Mouse (Mus musculus): ENCODE results near the gene Psg21. TPM values are rescaled to one million over a fixed set of nuclear protein-coding genes. Genes with fewer than 3 reads are reported as not detected.

Psg21 gene
- total RNA-seq (2023): not detected

GRCm38 (mm10) chr7:18656625-18657024 lies at the start of gene Psg21:
Gene Psg21 (minus strand): TSS chr7:18656725.

DNA sequence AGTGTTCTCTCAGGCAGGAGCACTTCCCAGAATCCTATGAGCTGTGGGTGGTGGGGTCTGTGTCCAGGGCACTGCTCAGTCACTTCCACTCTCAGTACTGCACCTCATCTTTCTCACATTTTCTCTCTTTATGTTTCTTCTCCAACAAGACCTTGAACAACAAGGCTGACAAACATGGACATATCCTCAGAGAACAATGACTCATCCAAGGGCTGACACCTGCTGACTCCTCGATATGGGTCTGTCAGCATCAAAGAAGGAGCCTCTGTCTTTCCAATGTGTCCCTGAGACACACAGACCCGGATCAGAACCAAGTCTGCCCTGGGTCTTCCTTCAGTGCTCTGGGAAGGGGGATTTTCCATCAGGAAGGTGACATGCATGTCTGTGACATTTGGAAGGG lies 29.6 kb upstream of the Psg21 start, which contains the start of gene Psg20:
Psg20 (minus strand) TSS at position 101 of the 400 bp plus-strand sequence.

DNA sequence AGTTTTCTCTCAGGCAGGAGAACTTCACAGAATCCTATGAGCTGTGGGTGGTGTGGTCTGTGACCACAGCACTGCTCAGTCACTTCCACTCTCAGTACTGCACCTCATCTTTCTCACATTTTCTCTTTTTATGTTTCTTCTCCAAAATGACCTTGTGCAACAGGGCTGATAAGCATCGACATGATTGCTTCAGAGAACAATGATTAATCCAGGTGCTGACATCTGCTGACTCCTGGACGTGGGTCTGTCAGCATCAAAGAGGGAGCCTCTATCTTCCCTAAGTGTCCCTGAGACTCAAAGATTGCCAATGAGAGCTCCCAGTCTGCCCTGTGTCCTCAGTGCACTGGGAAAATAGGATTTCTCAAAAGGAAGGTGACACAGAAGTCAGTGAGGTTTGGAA lies 40.1 kb downstream of the Psg21 start, which contains the start of gene Psg23:
Psg23 (minus strand) TSS at position 101 of the 400 bp plus-strand sequence.

Other genes starting within 250 kb of the Psg21 start
- not detected for gene Psg28, start 224.7 kb downstream of the Psg21 start, total RNA-seq (2023)
- not detected for gene Psg26, start 172.5 kb downstream of the Psg21 start, total RNA-seq (2023)
- gene Psg25, start 124.5 kb downstream of the Psg21 start, total RNA-seq (2023): not detected
- not detected for gene Psg27, start 89.4 kb downstream of the Psg21 start, total RNA-seq (2023)
- not detected for gene Psg23, start 40.2 kb downstream of the Psg21 start, total RNA-seq (2023)
- not detected for gene Psg20, start 29.5 kb upstream of the Psg21 start, total RNA-seq (2023)
- not detected for gene Psg22, start 61.4 kb upstream of the Psg21 start, total RNA-seq (2023)
- not detected for gene Psg19, start 141.8 kb upstream of the Psg21 start, total RNA-seq (2023)
- gene Psg17, start 164.9 kb upstream of the Psg21 start, total RNA-seq (2023): not detected
- gene Mill2, start 183.2 kb upstream of the Psg21 start, total RNA-seq (2023): under 1 TPM in 1 of 2 experiments, not detected in 1; 0.17 TPM
- 10 to 100 TPM in 1 of 2 experiments, 1 to 10 TPM in 1; 6.0 to 11.4 TPM for gene Pglyrp1, start 214.6 kb upstream of the Psg21 start, total RNA-seq (2023)

All from T-cell, adult 66 days (primary cell).